Mouse (Mus musculus) kidney, adult 2 months (tissue): Measurements from ENCODE around the gene B4galnt2.

Experiments used
- CTCF ChIP-seq: fragments of 200-500 bp; conservative IDR thresholded peaks from 2 replicates; pipeline ENCODE4 v1.5.1; 2011; ENCODE audit warnings: low read depth, mild to moderate bottlenecking, control low read depth, low read length, moderate library complexity, mixed read lengths; ENCODE audit not compliant: insufficient read depth, insufficient read length
- POLR2A ChIP-seq: fragments of 200-500 bp; IDR thresholded peaks from one replicate; pipeline ENCODE4 v1.6.1; 2011; ENCODE audit warnings: low read depth, low read length, control low read depth

DNA sequence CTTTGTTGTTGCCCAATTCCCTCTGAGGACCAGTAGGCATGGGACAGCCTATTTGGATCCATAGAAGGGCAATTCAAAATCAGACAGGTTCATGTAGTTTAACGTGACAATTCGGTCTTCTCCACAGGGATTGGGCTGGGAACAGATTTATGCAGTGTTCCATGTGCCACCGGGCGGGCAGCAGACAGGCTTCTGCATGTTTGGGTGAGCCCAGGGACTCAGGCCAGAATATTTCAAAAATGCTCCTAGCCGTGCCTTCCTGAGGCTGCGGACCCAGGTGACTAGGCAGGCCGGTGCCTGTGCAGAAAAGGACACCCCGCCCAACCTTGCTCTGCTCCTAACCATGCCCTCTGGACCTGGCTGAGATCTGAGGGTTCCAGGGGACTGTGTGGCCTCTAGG is 95.6 kb downstream of the B4galnt2 start:
- TF ChIP-seq CTCF (no peak), POLR2A (no peak)
